Mouse (Mus musculus) embryonic facial prominence, embryonic 13.5 days (tissue): ENCODE data around the gene Hnf1a. TPM values are rescaled to one million over a fixed set of nuclear protein-coding genes. Genes with fewer than 3 reads are reported as not detected.
A peak's percentile ranks its signal among the peaks of the same experiment; 100 is the strongest.

Experiments
- ATAC-seq: fragments of 200-750 bp; cut with Nextera tagmentation; 2 replicates; pipeline ENCODE4 v1.8.0; 2017; ENCODE audit warnings: low read depth; ENCODE audit not compliant: insufficient number of reproducible peaks, insufficient read depth, low FRiP score, low TSS enrichment
- H3K27ac ChIP-seq: fragments of 300-500 bp; sonication (generic); 2 replicates; pipeline ENCODE4 v1.5.1; 2015; ENCODE audit warnings: moderate library complexity, mild to moderate bottlenecking, inconsistent platforms
- H3K27me3 ChIP-seq: fragments of 300-500 bp; sonication (generic); 2 replicates; pipeline ENCODE4 v1.6.1; 2015; ENCODE audit warnings: mild to moderate bottlenecking, inconsistent platforms
- H3K36me3 ChIP-seq: fragments of 300-500 bp; sonication (generic); 2 replicates; pipeline ENCODE4 v1.6.1; 2015; ENCODE audit warnings: mild to moderate bottlenecking, inconsistent platforms
- H3K4me1 ChIP-seq: fragments of 300-500 bp; sonication (generic); 2 replicates; pipeline ENCODE4 v1.6.1; 2015; ENCODE audit warnings: inconsistent platforms
- H3K4me2 ChIP-seq: fragments of 300-500 bp; sonication (generic); 2 replicates; pipeline ENCODE4 v1.6.1; 2015; ENCODE audit warnings: moderate library complexity, mild to moderate bottlenecking, inconsistent platforms
- H3K4me3 ChIP-seq: fragments of 300-500 bp; sonication (generic); 2 replicates; pipeline ENCODE4 v1.5.1; 2015; ENCODE audit warnings: mild to moderate bottlenecking, inconsistent platforms
- H3K9ac ChIP-seq: fragments of 300-500 bp; sonication (generic); 2 replicates; pipeline ENCODE4 v1.6.1; 2015; ENCODE audit warnings: mild to moderate bottlenecking, inconsistent platforms
- H3K9me3 ChIP-seq: fragments of 300-500 bp; sonication (generic); 2 replicates; pipeline ENCODE4 v1.6.1; 2016; ENCODE audit warnings: inconsistent platforms
- WGBS: fragments of 180-500 bp; shearing (Covaris S2); methylation state at CpG from one replicate; pipeline ENCODE4 v1.1.7; 2015; ENCODE audit warnings: mixed read lengths; 5-methylcytosine and 5-hydroxymethylcytosine counted together
- polyA plus RNA-seq: library from polyadenylated mRNA; unstranded; fragments of >200 nt; fragmentation: Nextera tagmentation; extraction: Ambion mirVana; gene quantifications from 2 replicates; pipeline ENCODE4 v1.2.1, GENCODE M21; 2015

Gene Hnf1a
- polyA plus RNA-seq, 1 experiment from 2014 or later = not detected

GRCm38 (mm10) chr5:114914855-114915254 lies 56.0 kb downstream of the Hnf1a start:
- Histone ChIP-seq H3K36me3 (no peaks in the 10 kb centered on the region), H3K4me3 (no peak overlapping the region), H3K4me1 (0 out of 2 replicates have a peak, but pooled peaks cover 7% of the 10 kb centered on the region), H3K9ac (no peak overlapping the region), H3K9me3 (no peaks in the 10 kb centered on the region), H3K27ac (no peak overlapping the region), H3K27me3 (no peaks in the 10 kb centered on the region), H3K4me2 (no peak overlapping the region)
- ATAC-seq = no peak; the same call in 1 of the 2 replicates
- 68% methylated on average over 8 of the region's 8 CpGs for WGBS

GRCm38 (mm10) chr5:114913686-114914085 lies 57.2 kb downstream of the Hnf1a start:
- Histone ChIP-seq H3K27ac (no peak overlapping the region), H3K9ac (no peak overlapping the region), H3K27me3 (no peaks in the 10 kb centered on the region), H3K36me3 (no peaks in the 10 kb centered on the region), H3K4me3 (no peak overlapping the region), H3K4me1 (0 out of 2 replicates have a peak, but pooled peaks cover 7% of the 10 kb centered on the region), H3K9me3 (no peaks in the 10 kb centered on the region), H3K4me2 (no peak overlapping the region)
- WGBS = 65% methylated on average over 4 of the region's 4 CpGs
- ATAC-seq = no peak

GRCm38 (mm10) chr5:114908598-114909305 lies 62.1 kb downstream of the Hnf1a start:
- 46% methylated on average over 13 of the region's 13 CpGs for WGBS
- H3K9me3 ChIP-seq = no peaks in the 10 kb centered on the region
- no peak overlapping the region for H3K27ac ChIP-seq
- no peaks in the 10 kb centered on the region for H3K4me1 ChIP-seq
- H3K36me3 ChIP-seq = no peaks in the 10 kb centered on the region
- 0 out of 2 replicates have a peak overlapping the region, but pooled peaks have one; percentile 14 for H3K4me2 ChIP-seq
- no peak for ATAC-seq
- H3K4me3 ChIP-seq = no peak overlapping the region
- no peaks in the 10 kb centered on the region for H3K27me3 ChIP-seq
- H3K9ac ChIP-seq = no peak overlapping the region

DNA sequence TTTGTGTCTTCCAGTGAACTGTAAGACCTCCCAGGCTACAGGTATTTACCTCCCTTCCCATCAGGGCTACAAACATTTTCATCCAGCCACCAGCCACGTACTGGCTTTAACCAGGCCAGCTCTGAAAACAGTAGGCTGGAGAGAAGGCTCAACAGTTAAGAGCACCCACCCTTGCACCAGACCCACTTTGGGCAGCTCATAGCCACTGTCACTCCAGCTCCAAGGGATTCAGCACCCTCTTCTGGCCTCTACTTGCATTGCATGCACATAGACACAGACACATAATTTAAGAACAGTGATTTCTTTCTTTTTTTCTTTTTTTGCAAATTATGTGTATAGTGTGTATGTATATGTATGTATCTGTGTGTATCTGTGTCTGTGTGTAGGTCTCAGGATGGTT lies 68.5 kb downstream of the Hnf1a start:
- Histone ChIP-seq H3K4me3 (no peak overlapping the region), H3K9me3 (no peaks in the 10 kb centered on the region), H3K4me2 (no peak overlapping the region), H3K27ac (no peak overlapping the region), H3K27me3 (no peaks in the 10 kb centered on the region), H3K36me3 (no peaks in the 10 kb centered on the region), H3K9ac (no peak overlapping the region), H3K4me1 (peaks cover 5% of the 10 kb centered on the region)
- no peak for ATAC-seq
- 29% methylated on average over 1 of the region's 1 CpGs for WGBS

Other genes with a start within 250 kb of the Hnf1a start
- gene Ankrd13a, start 196.4 kb downstream of the Hnf1a start, polyA plus RNA-seq = 45.9 and 47.0 TPM in 2 replicates
- 49.6 and 49.8 TPM in 2 replicates for gene Git2, start 195.6 kb downstream of the Hnf1a start, polyA plus RNA-seq
- 103 TPM in 2 replicates for gene 1500011B03Rik, start 147.6 kb downstream of the Hnf1a start, polyA plus RNA-seq
- 0.45 TPM in 1 of 2 replicates, not detected in the other for gene 4930519G04Rik, start 117.4 kb downstream of the Hnf1a start, polyA plus RNA-seq
- 0.51 and 0.56 TPM in 2 replicates for gene Gm9936, start 112.4 kb downstream of the Hnf1a start, polyA plus RNA-seq
- gene Oasl2, start 74.2 kb downstream of the Hnf1a start, polyA plus RNA-seq = 3.0 and 4.0 TPM in 2 replicates
- gene Oasl1, start 47.9 kb downstream of the Hnf1a start, polyA plus RNA-seq = 0.48 and 0.56 TPM in 2 replicates
- gene 2210016L21Rik, start 28.9 kb downstream of the Hnf1a start, polyA plus RNA-seq = 69.2 and 72.6 TPM in 2 replicates
- 18.2 and 18.6 TPM in 2 replicates for gene Sppl3, start 40.0 kb upstream of the Hnf1a start, polyA plus RNA-seq
- 44.5 TPM in 2 replicates for gene Gm10401, start 127.2 kb upstream of the Hnf1a start, polyA plus RNA-seq
- 48.2 and 52.5 TPM in 2 replicates for gene Acads, start 148.3 kb upstream of the Hnf1a start, polyA plus RNA-seq
- gene Unc119b, start 163.9 kb upstream of the Hnf1a start, polyA plus RNA-seq = 43.5 and 44.4 TPM in 2 replicates
- 73.4 and 79.0 TPM in 2 replicates for gene Mlec, start 187.1 kb upstream of the Hnf1a start, polyA plus RNA-seq
- gene Cabp1, start 223.3 kb upstream of the Hnf1a start, polyA plus RNA-seq = 1.3 and 2.0 TPM in 2 replicates